Mouse (Mus musculus): ENCODE results near the gene Cd276. TPM values are rescaled to one million over a fixed set of nuclear protein-coding genes. Genes with fewer than 3 reads are reported as not detected.

The Cd276 gene
- polyA plus RNA-seq, 1 experiment from 2014 or later, result 35.1 TPM

DNA sequence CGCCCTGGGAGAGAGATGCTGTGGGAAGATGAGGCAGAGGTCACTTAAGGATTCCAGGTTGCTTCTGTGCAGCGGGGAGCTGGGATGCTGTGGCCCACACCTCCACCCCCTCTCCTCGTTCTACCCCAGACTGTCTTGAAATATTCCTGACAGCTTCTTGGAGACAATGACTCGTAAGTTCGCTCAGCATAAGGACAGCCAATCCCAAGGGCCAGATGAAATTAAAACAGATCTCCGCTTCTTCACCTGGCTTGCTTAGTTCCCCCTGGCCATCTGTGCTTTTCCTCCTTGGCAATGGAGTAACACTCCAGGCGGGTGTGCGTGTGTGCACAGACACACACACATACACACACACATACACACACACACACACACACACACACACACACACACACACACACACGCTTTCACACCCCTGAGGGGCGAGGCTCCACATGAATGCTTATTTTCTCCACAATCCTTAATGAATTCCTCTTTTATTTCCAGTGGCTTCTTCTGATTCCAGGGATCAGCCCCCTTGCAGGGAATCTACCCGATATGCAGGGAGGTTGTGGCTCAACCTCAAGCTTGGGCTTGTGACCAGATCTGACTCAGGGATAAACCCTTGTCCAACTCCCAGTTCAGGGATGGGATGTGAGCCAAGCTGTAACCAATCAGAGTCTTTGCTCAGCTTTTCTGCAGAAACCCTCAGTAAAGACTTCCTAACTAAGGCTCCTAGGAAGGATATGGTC lies 8.4 kb downstream of the Cd276 start:
- Histone ChIP-seq H3K27me3 (replicated peaks) (no peaks in the 10 kb centered on the region), H3K4me3 (no peak overlapping the region), H3K27ac (no peak overlapping the region), H3K9me3 (no peaks in the 10 kb centered on the region), H3K4me2 (no peak overlapping the region), H3K9ac (no peak overlapping the region), H3K36me3 (replicated peaks) (no peaks in the 10 kb centered on the region), H3K4me1 (peaks cover 21% of the 10 kb centered on the region; the same call in 1 of the 2 replicates)
- ATAC-seq (replicated peaks), result no peak
- 75% methylated on average over 11 of the region's 11 CpGs for WGBS

DNA sequence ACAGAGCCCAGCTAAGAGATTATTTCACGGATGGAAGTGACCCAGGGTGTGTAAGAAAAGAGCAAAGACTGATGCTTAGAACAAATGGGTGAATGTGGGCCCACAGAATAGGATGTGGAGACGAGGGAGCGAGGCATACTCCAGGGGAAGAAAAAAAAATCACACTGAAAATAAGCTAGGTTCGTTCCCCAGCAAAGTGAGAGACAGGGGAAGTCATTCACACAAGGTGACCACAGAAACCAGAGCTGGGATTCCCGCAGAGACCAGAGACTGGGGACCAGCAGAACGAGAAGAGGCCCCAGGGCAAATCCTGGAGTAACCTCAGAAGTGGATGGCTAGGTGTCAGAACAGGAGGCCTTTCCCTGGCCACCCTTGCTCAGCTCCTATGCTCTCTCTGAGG lies 9.8 kb downstream of the Cd276 start:
- Histone ChIP-seq H3K9ac (no peak overlapping the region), H3K4me1 (peaks cover 23% of the 10 kb centered on the region; the same call in 1 of the 2 replicates), H3K36me3 (replicated peaks) (no peaks in the 10 kb centered on the region), H3K27me3 (replicated peaks) (no peaks in the 10 kb centered on the region), H3K4me2 (no peak overlapping the region), H3K4me3 (no peak overlapping the region), H3K27ac (no peak overlapping the region), H3K9me3 (no peaks in the 10 kb centered on the region)
- WGBS, result 70% methylated on average over 6 of the region's 6 CpGs
- ATAC-seq (replicated peaks), result no peak

DNA sequence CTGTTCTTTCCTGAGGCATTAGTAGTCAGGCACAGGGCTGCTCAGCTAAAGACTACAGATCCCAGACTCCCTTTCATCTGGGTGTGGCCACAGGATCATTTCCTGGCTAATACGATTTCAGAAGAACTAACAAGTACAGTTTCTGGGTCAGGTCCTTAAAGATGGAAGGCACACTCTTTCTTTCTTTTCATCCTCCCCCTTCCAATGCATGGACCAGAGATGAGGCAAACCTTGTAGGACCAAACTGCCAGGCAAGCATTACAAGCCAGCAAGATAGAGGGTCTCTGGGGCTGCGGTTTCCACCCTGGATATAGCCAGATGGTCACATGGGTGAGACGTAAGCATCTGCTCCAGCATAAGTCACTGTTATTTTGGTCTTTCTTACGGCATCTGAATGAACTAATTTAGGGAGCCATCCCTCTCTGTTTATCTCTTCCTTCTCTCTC lies 10.3 kb downstream of the Cd276 start:
- H3K9ac ChIP-seq, result no peak overlapping the region
- WGBS, result 66% methylated on average over 4 of the region's 4 CpGs

DNA sequence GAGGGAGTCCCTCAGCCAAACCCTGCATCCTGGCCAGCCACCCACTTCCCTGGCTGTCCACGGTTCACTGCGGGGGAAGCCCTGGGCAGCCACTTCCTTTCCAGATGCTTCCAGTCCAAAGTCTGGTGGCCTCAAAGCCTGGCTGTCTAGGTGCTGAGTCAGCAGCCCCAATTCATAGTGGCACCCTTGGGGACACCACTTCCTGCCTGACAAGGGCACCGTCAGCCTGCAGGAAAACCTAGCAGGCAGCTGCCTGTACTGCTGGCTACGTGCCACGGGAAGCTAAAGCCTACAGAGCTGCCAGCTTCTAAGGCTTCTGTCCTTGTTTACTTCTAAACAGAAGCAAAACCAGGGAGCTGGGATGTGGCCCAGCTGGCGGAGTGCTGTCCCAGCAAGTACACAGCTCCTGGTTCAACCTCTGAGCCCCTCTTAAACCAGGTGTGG lies 13.3 kb downstream of the Cd276 start:
- Histone ChIP-seq H3K9me3 (no peaks in the 10 kb centered on the region), H3K27ac (peak overlapping the region; percentile 49; the same call in 1 of the 2 replicates), H3K36me3 (replicated peaks) (peaks cover 13% of the 10 kb centered on the region; the same call in 1 of the 2 replicates), H3K4me2 (no peak overlapping the region), H3K9ac (no peak overlapping the region), H3K27me3 (replicated peaks) (no peaks in the 10 kb centered on the region), H3K4me1 (peaks cover 12% of the 10 kb centered on the region; the same call in 1 of the 2 replicates), H3K4me3 (no peak overlapping the region)
- 55% methylated on average over 6 of the region's 6 CpGs for WGBS
- 0 out of 2 replicates have a peak, but pooled peaks have one; percentile 32 for ATAC-seq (replicated peaks)

More for the DNA sequence above, 10.3 kb downstream of the Cd276 start:
- Histone ChIP-seq H3K27me3 (replicated peaks) (no peaks in the 10 kb centered on the region), H3K27ac (no peak overlapping the region), H3K4me1 (peaks cover 23% of the 10 kb centered on the region; the same call in 1 of the 2 replicates), H3K4me3 (no peak overlapping the region), H3K9me3 (no peaks in the 10 kb centered on the region), H3K36me3 (replicated peaks) (no peaks in the 10 kb centered on the region), H3K4me2 (no peak overlapping the region)
- ATAC-seq (replicated peaks), result no peak

DNA sequence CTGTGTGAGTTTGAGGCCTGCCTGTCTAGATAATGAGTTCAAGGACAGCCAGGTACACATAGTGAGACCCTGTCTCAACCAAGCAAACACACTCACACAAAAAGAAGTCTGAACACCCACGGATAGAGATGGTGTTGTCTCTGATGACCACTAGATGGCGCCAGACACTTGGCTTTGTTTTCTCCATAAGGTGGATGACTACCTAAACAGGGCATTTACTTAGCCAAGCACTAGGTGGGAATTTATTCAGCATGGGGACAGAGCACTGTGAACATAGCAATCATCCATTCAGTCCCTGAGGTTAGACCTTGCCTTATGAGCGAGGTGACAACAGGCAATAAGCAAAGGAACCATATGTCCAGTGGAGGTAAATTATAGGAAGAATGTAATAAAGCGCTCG lies 15.4 kb downstream of the Cd276 start:
- peaks cover 16% of the 10 kb centered on the region; the same call in 1 of the 2 replicates for H3K36me3 ChIP-seq (replicated peaks)
- no peak overlapping the region for H3K4me3 ChIP-seq
- H3K4me2 ChIP-seq, result no peak overlapping the region
- ATAC-seq (replicated peaks), result no peak; the same call in 1 of the 2 replicates
- 51% methylated on average over 5 of the region's 5 CpGs for WGBS
- H3K27me3 ChIP-seq (replicated peaks), result no peaks in the 10 kb centered on the region
- no peaks in the 10 kb centered on the region for H3K9me3 ChIP-seq
- H3K27ac ChIP-seq, result no peak overlapping the region
- peaks cover 14% of the 10 kb centered on the region; the same call in 1 of the 2 replicates for H3K4me1 ChIP-seq
- no peak overlapping the region for H3K9ac ChIP-seq

DNA sequence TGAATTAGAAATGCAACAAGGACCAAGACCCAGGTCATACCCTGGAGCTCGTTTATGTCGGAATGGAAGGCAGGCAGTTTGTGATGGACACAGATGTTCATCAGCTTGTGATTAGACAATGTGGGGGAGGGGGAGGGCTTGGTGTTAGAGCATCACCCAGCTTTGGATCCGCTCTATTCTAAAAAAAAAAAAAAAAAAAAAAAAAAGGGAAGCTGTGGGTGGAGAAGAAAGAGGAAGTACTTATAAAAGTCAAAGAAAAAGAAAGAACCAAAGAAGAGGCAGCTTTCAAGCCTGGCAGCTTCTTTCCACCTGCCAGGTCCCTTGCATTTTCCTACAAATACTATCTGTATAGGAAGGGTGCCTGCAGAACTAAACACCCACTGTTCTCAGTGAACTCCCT lies 17.5 kb downstream of the Cd276 start:
- Histone ChIP-seq H3K9me3 (no peaks in the 10 kb centered on the region), H3K27me3 (replicated peaks) (no peaks in the 10 kb centered on the region), H3K27ac (no peak overlapping the region), H3K4me3 (no peak overlapping the region), H3K4me1 (peaks cover 14% of the 10 kb centered on the region; the same call in 1 of the 2 replicates), H3K9ac (no peak overlapping the region), H3K4me2 (no peak overlapping the region), H3K36me3 (replicated peaks) (peaks cover 16% of the 10 kb centered on the region; the same call in 1 of the 2 replicates)
- 70% methylated on average over 3 of the region's 3 CpGs for whole genome bisulfite sequencing
- no peak for ATAC-seq (replicated peaks)

DNA sequence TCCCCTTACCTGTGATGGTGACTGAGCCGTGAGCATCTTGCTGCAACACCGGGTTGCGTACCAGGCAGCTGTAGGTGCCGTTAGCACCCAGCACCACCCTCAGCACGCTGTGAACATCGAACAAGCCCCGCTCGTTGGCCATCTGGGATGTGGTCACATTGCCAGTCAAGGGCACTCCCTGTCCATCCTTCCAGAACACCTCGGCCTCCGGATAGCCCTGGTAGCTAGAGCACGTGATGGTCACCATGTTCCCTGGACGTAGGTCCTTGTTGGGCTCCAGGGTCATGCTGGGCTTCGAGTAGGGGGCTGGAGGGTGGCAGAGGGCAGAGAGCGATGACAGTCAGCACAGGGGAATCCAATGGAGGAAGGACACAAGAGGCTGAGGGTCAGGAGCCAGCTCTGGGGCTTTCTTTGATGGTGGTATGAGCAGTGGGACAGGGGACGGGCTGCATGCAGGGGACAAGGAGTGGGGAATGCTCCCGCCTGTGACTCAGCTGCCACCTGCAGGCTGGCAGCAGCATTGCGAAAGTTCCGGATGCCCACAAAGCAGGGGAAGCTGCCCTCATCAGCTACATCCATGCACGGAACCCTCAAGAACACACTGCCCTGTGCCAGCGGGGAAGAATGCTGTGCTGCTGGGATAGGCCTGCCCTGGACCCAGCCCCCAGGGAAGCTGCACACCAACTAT lies 19.6 kb downstream of the Cd276 start:
- H3K27me3 ChIP-seq (replicated peaks), result no peaks in the 10 kb centered on the region
- peak; percentile 68 for ATAC-seq (replicated peaks)
- H3K4me3 ChIP-seq, result no peak overlapping the region
- 0 out of 2 replicates have a peak, but pooled peaks cover 3% of the 10 kb centered on the region for H3K4me1 ChIP-seq
- H3K36me3 ChIP-seq (replicated peaks), result peaks cover 16% of the 10 kb centered on the region; the same call in 1 of the 2 replicates
- H3K27ac ChIP-seq, result no peak overlapping the region
- H3K9ac ChIP-seq, result no peak overlapping the region
- H3K4me2 ChIP-seq, result no peak overlapping the region
- WGBS, result 76% methylated on average over 20 of the region's 20 CpGs
- no peaks in the 10 kb centered on the region for H3K9me3 ChIP-seq

DNA sequence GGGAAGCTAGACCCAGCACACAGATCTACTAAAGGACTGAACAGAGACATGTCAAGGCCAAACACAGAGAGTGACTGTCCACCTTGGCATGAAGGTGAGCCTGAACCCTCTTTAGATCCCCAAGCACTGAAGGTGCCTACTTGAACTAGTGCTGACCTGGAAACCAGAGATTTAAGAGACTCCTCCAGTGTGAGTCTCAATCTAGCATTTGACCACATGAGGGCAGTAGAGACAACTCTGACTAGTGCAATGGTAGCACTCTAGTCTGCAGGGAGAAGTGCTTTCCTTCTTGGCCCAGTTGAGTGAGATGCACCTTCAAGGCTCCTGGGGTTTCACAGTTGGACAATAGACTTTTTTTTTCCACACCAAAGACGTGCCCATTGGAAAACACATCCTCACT lies 20.5 kb downstream of the Cd276 start:
- no peaks in the 10 kb centered on the region for H3K9me3 ChIP-seq
- no peak overlapping the region for H3K4me3 ChIP-seq
- H3K4me1 ChIP-seq, result 0 out of 2 replicates have a peak, but pooled peaks cover 3% of the 10 kb centered on the region
- H3K4me2 ChIP-seq, result no peak overlapping the region
- 0 out of 2 replicates have a peak, but pooled peaks have one; percentile 54 for ATAC-seq (replicated peaks)
- no peaks in the 10 kb centered on the region for H3K27me3 ChIP-seq (replicated peaks)
- H3K9ac ChIP-seq, result no peak overlapping the region
- no peak overlapping the region for H3K27ac ChIP-seq
- peaks cover 16% of the 10 kb centered on the region; the same call in 1 of the 2 replicates for H3K36me3 ChIP-seq (replicated peaks)
- 44% methylated on average over 1 of the region's 1 CpGs for WGBS

DNA sequence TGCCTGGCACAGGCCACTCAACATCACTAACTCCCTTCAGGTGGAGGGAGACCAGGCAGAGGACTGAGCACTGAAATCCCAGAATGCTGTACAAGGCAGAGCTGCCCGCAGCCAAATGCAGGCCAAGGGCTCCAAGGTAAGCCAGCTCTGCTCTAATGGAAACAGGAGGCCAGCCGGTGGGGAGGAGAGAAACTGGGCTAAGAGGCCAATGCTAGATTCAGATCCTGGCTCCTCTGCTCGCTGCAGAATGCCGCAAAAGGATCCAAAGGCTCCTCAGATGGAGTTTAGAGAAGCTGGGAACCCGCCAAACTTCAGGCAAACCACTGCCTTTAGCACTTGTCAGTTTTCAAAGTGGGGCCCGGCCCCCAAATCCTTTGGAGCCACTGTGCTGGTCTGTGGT lies 21.9 kb downstream of the Cd276 start:
- no peak overlapping the region for H3K27ac ChIP-seq
- peaks cover 12% of the 10 kb centered on the region; the same call in 1 of the 2 replicates for H3K36me3 ChIP-seq (replicated peaks)
- 0 out of 2 replicates have a peak, but pooled peaks cover 3% of the 10 kb centered on the region for H3K4me1 ChIP-seq
- no peaks in the 10 kb centered on the region for H3K9me3 ChIP-seq
- no peak overlapping the region for H3K4me2 ChIP-seq
- no peak overlapping the region for H3K9ac ChIP-seq
- no peak overlapping the region for H3K4me3 ChIP-seq
- 90% methylated on average over 6 of the region's 6 CpGs for WGBS
- ATAC-seq (replicated peaks), result no peak
- no peaks in the 10 kb centered on the region for H3K27me3 ChIP-seq (replicated peaks)

DNA sequence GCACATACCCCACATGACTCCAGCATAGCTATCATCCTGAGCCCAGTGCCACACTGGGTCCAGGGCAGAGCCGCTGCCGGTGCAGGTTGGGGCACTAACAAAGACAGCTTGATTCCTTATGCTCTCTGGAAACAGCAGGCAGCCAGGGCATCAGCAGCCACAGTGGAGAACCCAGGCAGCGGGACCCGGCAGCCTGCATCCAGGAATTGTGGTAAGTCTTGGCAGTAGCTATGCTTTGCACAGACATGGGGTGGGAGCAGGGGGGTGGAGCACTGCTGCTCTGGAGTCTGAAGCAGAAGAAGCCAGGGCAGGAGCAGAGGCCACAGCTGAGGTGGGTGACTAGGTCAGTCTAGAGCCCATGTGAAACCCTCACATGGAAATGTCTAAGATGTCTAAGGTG lies 23.0 kb downstream of the Cd276 start:
- H3K9ac ChIP-seq, result no peak overlapping the region
- H3K4me1 ChIP-seq, result 0 out of 2 replicates have a peak, but pooled peaks cover 3% of the 10 kb centered on the region
- peaks cover 12% of the 10 kb centered on the region; the same call in 1 of the 2 replicates for H3K36me3 ChIP-seq (replicated peaks)
- WGBS, result 90% methylated on average over 4 of the region's 4 CpGs
- H3K4me3 ChIP-seq, result no peak overlapping the region
- H3K9me3 ChIP-seq, result no peaks in the 10 kb centered on the region
- H3K27ac ChIP-seq, result no peak overlapping the region
- no peak overlapping the region for H3K4me2 ChIP-seq
- H3K27me3 ChIP-seq (replicated peaks), result no peaks in the 10 kb centered on the region
- no peak for ATAC-seq (replicated peaks)

DNA sequence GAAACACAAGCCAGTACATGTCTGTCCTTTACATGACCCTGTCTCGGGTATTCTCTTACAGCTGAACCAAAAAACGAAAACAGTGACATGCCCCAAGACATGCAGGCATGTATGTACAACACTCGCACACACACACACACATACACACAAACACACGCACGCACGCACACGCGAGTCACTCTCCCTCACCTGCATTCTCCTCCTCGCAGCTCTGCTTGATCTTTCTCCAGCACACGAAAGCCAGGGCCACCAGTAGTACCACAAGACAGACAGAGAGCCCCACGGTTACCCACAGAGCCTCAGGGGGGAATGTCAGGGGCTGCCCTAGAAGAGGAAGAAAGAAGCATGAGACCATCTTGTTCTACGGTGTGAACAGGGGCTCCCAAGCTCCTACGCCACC lies 24.8 kb downstream of the Cd276 start:
- no peaks in the 10 kb centered on the region for H3K4me1 ChIP-seq
- no peaks in the 10 kb centered on the region for H3K9me3 ChIP-seq
- H3K4me3 ChIP-seq, result no peak overlapping the region
- H3K9ac ChIP-seq, result no peak overlapping the region
- 93% methylated on average over 13 of the region's 13 CpGs for WGBS
- no peak overlapping the region for H3K4me2 ChIP-seq
- H3K36me3 ChIP-seq (replicated peaks), result peaks cover 13% of the 10 kb centered on the region; the same call in 1 of the 2 replicates
- H3K27me3 ChIP-seq (replicated peaks), result no peaks in the 10 kb centered on the region
- ATAC-seq (replicated peaks), result no peak
- no peak overlapping the region for H3K27ac ChIP-seq

DNA sequence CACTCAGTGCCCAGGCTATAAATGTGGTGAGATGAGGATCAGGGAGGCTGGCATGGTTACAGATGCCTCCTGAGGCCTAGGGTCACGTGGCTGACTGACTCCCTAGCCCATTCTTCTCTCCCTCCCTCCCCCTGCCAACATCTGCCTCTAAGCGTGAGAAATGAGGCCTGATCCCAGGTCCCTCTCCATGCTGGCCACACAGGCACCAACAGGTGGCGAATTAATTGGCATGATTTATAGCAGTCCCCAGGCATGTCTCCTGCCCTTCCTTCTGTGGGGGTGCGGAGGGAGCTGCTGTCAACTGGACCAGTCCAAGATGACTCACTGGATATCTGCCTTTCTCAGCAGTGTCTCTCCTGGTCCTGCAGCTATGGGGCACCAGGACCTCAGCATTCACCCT lies 27.4 kb downstream of the Cd276 start:
- Histone ChIP-seq H3K4me3 (no peak overlapping the region), H3K4me1 (no peaks in the 10 kb centered on the region), H3K9ac (no peak overlapping the region), H3K9me3 (no peaks in the 10 kb centered on the region), H3K27me3 (replicated peaks) (no peaks in the 10 kb centered on the region), H3K4me2 (no peak overlapping the region), H3K36me3 (replicated peaks) (peaks cover 15% of the 10 kb centered on the region; the same call in 1 of the 2 replicates), H3K27ac (no peak overlapping the region)
- 54% methylated on average over 4 of the region's 4 CpGs for WGBS
- no peak for ATAC-seq (replicated peaks)
